Mouse (Mus musculus): ENCODE measurements around the gene Nxpe4.
"Not testable (repeated sequence)": the region's sequence is repeated elsewhere in the genome, so short reads cannot be mapped to it uniquely, and the experiment has no call there.

- TF ChIP-seq CTCF (IDR thresholded peaks at IDR 0.05; ENCODE audit: borderline replicate concordance, control insufficient read depth, extremely low read depth, insufficient read depth, low read length, poor library complexity); POLR2A (IDR thresholded peaks at IDR 0.05; ENCODE audit: control insufficient read depth, extremely low read depth, insufficient read depth, low read length, poor library complexity): not testable (repeated sequence)
Measured at GRCm38 (mm10) chr9:48166531-48166930, 4.7 kb downstream of the Nxpe4 start.

All from thymus, adult 2 months (tissue).